Mouse (Mus musculus) erythroid progenitor cell, adult 5-6 weeks (primary cell): ENCODE data around the gene Atp8a2. TPM values are rescaled to one million over a fixed set of nuclear protein-coding genes. Genes with fewer than 3 reads are reported as not detected.

ENCODE experiments used
- ATAC-seq: replicated peaks from 2 replicates; pipeline ENCODE4 v1.8.0; 2016; ENCODE audit warnings: moderate number of reproducible peaks, mild to moderate bottlenecking, moderate TSS enrichment, inconsistent platforms; ENCODE audit not compliant: poor library complexity, low FRiP score, severe bottlenecking
- total RNA-seq, 2 experiments: library from RNA; stranded (forward) in 1 of 2; stranded (reverse) in 1 of 2; fragments of 150-400 nt in 1 of 2; fragments of 186-747, 209-891 nt in 1 of 2; gene quantifications; 2 replicates each; pipeline versions ENCODE4 v1.2.3 to v1.2.4; 2015 to 2017; ENCODE audit warnings: low replicate concordance in 2 of 2

The Atp8a2 gene
- total RNA-seq, 2 experiments from 2014 or later = not detected

DNA sequence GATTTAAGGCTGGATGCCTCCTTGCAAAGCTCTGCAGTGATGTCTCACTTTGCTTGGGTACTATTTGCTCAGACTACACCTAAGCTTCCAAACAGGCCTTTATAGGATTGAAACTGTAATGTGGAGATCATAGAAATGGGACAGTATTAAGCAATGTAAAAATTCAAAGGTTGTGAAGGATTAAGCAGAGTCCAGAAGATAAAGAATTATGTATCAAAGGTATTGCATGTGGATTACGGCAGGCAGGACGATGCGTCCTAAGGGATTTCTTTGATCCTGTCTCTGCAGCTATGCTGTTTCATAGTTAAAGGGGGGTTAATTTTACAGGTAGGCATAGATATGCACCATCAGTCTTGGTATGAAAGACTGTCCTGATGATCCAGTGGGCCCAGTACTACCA is 604.4 kb downstream of the Atp8a2 start:
- no peak for ATAC-seq

- no peak for ATAC-seq
These were observed 605.1 kb downstream of the Atp8a2 start for GRCm38 (mm10) chr14:59591901-59592300.

DNA sequence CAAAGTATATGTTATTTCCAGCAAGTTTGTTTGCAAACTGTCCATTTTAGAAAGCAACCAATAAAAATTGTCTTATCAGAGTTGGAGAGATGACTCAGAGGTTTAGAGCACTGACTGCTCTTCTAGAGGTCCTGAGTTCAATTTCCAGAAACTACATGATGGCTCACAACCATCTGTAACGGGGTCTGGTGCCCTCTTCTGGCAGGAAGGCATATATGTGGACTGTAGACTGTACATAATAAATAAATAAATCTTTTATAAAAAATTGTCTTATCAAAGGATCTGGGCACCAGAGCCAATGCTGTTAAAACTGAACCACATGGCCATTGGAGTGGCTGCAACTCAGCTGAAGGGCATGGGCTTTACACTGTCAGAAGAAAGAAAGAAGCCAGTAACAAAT is 606.4 kb downstream of the Atp8a2 start:
- no peak for ATAC-seq

Other genes starting within 250 kb of the Atp8a2 start
- not detected in 2 replicates for gene Nupl1, start 54.3 kb upstream of the Atp8a2 start, total RNA-seq (2015; ENCODE audit: low replicate concordance)
- gene Nupl1, start 54.3 kb upstream of the Atp8a2 start, total RNA-seq (2017; ENCODE audit: low replicate concordance) = not detected in 2 replicates
- gene Gm49336, start 54.3 kb upstream of the Atp8a2 start, total RNA-seq (2015; ENCODE audit: low replicate concordance) = 55.9 and 69.2 TPM in 2 replicates
- 64.8 and 106 TPM in 2 replicates for gene Gm49336, start 54.3 kb upstream of the Atp8a2 start, total RNA-seq (2017; ENCODE audit: low replicate concordance)
- 6.3 and 24.5 TPM in 2 replicates for gene Mtmr6, start 68.0 kb upstream of the Atp8a2 start, total RNA-seq (2015; ENCODE audit: low replicate concordance)
- gene Mtmr6, start 68.0 kb upstream of the Atp8a2 start, total RNA-seq (2017; ENCODE audit: low replicate concordance) = 20.0 and 24.4 TPM in 2 replicates
- 0.36 and 0.42 TPM in 2 replicates for gene Amer2, start 176.1 kb upstream of the Atp8a2 start, total RNA-seq (2015; ENCODE audit: low replicate concordance)
- 0.08 and 0.13 TPM in 2 replicates for gene Amer2, start 176.1 kb upstream of the Atp8a2 start, total RNA-seq (2017; ENCODE audit: low replicate concordance)